Mouse (Mus musculus): Measurements from ENCODE around the gene Eif4e3.

DNA sequence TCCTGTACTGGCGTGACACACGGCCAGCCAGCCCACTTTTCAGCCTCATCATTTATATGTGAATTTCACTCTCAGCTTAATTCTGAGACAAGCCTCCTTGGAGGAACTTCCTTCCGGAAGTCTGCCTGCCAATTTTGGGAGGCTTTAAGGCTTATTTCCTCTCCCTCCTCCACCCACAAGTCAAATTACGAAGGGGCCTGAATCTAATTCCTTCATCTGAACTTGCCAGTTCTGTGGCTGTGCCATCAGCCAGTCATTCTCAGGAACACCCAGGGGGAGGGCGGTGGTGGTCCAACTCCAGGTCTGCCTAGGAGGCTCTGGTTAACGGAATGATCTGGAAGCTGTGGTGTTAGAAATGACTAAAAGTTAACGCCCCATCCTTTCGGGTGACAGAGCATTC, 65.7 kb downstream of the Eif4e3 start:
- TF ChIP-seq POLR2A (IDR thresholded peaks at IDR 0.05; ENCODE audit: low read depth, low read length) (no peak), CTCF (conservative IDR thresholded peaks at IDR 0.05; ENCODE audit: insufficient read depth, insufficient read length, low read depth, low read length) (no peak)

All from kidney, adult 2 months (tissue).